Mouse (Mus musculus) embryo, embryonic 10.5 days (tissue): ENCODE measurements around the gene Them5.

Experiments used
- DNase-seq: peaks from one replicate; pipeline ENCODE4 v3.0.0-alpha.2; 2015; ENCODE audit warnings: low spot score

Them5 gene

DNA sequence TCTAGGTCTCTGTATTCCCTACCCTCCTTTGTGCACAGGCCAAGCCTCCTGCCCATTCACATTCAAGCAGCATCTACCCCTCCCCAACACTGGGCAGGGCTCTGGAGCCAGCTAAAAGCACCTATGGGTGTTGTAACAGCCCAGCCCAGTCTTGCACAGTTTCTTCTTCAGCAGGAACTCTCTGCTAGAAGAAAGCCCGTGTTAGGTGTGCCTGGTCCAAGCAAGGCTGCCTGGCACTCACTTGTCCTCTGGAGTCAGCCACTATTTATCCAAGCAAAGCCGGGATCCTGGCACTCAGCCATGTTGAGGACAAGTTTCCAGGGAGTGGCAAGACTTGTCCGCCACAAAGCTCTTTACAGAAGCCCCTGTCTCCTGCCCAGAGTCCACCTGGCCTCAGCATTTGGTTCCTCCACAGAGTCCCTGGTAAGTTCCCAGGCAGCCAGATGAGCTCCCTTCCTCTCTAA is at the start of gene Them5:
TSS of gene Them5 (plus strand) at position 141 of the 464 bp plus-strand sequence.
- no peak for DNase-seq

DNA sequence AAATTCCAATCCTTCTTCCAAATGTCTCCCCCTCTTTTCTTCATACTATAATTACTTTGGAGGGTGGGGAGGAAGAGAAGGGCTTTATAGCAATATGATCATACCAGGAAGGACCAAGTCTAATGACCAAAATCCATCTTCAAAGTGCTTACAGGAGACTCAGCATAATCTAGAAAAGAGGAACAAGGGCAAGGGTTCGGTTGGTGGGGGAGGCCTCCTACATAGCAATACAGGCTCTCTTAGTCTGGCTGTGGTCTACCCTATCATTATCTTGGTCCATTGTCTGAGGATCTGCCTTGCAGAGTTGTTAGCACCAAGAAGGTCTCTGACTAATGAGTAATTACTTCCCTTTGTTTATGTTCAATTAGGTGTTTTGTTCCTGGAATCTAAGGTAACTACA is 36.4 kb upstream of the Them5 start:
- no peak for DNase-seq

DNA sequence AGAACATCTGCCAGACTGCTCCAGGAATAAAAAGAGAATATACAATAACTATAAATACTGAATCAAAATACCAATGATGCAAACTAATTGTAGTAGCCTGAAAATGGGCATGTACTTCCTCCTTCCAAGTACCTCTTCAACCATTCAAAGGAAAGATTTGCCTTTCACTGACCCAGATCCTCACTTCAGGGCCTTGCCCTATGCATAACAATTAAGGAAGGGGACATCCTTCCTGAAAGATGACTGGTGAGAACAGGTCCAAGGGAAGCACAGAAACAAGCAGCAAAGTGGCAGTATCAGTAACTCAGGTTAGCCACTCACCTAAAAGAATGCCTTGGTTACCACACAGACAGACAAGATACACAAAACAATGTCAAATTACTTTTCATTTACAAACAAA is 34.9 kb upstream of the Them5 start:
- DNase-seq, result no peak

DNA sequence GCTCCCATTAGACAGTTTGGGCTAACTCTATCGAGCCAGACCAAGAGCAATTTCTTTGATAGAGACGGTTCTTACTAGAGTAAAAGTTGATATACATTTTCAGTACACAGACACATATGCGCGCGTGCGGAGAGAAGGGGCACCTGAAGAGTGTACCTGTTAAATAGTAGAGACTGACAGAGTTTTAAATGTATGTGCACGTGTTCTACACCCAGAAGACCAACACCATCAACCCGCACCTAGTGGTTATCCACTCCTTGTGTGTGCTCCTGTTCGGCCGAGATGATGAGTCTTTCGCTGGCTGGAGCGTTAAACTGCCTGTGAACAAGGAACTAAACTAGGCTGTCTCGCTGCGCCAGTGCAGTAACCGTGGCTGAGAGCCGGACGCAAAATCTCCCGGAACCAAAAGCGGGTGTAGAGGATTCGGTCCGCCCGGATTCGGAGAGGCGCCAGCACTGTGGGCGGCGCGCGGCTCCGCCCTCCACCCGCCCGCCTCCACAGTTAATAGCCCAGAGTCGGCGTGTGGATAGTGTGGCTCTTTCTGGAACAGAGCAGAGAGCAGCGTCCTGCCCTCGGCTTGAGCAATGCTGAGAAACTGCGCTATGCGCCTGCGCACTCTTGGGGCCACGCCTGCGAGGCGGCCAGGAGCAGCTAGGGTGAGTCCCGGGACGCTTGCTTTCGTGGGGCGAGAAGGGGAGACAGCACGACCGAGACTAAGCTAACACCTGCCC is 32.1 kb upstream of the Them5 start, which contains the start of gene Them4:
TSS of gene Them4 (plus strand) at position 457 of the 731 bp plus-strand sequence.
- peak; percentile 95 for DNase-seq

DNA sequence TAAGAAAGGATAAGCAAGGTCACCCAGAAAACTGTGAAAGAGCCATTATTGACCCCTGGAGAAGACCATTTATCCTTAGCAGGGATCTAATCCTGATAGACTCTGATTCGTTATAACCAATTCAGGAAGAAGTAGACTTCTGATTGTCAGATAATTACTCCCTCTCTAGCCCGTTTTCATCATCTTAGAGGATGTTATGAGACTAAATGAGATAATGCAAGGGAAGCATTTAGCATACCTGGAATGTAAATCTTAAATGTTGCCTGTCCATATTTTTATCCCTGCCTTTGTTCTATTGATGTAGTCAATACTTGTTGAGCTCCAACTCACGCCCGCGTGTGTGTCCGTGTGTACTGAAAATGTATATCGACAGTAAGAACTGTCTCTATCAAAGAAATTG is 31.4 kb upstream of the Them5 start:
- DNase-seq, result no peak

DNA sequence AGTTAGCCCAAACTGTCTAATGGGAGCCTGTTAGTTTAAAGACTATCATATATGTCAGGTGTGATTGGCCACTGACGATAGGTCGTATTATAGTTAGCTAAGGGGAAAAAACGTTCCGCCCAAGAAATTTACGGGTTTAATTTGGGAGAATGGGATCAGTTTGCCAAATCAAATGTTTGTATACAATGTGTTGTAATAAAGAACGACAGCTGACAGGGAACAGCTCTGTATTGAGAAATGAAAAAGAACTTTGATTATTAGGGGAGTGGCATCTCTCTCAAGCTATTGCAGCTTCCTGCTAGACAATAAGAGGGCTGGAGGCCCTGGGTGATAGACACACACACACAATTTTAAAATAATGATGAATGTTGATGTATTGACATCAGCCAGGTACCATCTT is 31.0 kb upstream of the Them5 start:
- no peak for DNase-seq

DNA sequence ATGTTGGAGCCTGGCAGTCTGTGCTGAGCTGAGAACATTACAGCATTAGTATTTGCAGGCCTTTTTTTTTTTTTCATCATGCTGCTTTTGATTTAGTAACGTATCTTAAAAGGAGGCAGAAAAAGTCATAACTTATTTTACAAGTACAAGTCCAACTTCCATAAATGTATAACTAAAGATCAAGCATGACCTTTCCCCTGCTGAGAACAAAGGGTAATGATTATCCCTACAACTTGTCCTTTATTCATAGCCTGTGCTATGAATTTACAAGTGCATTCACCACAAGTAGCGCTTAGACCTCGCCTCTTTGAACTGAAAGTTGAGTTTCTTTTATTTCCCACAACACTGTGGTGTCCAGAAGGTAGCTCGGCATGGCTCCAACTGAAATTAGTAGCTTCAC is 30.5 kb upstream of the Them5 start:
- DNase-seq, result no peak

DNA sequence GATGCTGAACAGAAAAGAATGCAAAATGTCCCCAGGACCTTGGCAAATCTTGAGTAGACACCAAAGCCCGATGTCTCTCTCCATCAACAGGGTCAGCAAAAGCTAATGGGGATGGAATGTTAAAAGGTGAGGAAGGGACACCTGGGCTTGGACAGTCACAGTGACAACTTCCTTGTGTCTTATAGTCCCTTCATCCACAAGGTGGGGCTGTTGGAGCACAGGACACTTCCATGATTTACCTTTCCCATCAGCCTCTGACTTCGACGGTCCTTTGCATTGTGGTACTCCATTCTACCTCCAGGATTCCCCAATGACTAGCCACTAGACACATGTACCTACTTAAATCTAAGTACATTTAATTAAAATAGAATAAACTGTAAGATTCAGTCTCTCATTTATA is 13.2 kb upstream of the Them5 start:
- peak; percentile 18 for DNase-seq

DNA sequence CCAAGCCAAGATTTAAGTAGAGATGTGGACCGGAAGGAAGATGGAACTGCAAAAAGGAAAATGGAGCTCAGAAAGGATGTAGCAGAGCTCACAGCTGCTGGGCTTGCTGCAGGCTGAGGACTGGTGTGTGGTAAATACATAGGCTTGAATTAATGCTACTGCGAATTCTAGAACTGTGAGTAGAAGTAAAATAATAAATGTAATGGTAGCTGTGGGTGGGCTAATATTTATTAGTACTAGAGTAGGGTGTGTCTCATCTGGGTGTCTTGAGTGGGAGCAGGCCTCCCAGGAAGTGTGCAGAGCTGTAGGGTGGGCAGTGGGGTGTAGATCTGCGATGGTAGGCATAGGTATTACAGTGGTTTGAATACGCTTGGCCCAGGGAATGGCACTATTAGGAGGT is 7.5 kb upstream of the Them5 start:
- DNase-seq, result no peak

DNA sequence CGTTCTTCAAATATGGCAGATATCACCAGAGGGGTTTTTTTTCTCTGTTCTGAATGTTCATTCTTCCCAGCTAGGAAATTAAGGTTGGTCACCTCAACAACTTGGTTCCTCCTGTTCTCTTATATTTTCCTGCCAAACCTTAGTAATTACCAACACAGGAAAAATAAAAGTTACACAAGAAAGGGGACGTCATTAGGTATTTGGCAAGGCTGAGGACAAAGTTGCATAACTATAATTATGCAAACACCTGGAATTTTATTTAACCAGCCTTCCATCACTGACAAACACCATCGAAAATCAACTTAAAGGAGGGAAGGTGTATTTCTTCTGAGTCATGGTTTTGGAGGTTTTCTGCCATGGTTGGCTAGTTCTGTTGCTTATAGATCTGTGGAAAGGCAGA is 3.4 kb upstream of the Them5 start:
- no peak for DNase-seq

DNA sequence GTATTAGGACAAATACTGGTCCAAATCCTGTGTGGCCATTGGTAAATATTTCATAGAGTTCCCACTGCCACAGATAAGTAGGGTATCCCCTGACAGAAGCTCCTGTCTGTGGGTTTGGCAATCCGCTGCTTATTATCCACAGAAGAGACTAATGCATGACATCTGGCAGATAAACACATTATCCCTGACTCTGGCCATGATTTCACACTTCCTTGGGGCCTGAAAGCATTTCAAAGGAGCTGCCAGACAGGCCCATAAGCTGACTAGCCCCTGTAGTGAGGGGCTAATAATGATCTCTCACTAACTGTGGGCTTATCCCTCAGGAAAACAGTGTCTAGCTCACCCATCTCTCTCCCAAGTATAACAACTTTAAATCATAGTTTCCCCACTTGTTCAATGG is 653 bp downstream of the Them5 start:
- no peak for DNase-seq

DNA sequence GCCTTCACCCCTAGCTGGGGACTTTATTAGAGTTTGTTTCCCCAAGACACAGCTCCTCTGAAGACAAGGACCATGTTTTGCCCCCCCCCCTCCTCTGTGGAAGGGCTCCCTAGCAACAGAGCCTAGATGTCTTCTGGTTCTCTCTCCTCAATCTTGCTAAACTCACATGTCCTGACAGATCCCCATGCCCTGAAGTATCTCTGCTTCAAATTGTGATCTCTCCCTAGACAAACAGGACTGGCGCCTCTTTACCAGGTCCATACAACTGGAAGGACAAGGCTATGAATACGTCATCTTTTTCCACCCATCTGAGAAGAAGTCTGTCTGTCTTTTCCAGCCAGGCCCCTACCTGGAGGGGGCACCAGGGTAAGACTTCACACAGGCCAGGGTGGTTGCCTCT is 2.3 kb downstream of the Them5 start:
- no peak for DNase-seq

DNA sequence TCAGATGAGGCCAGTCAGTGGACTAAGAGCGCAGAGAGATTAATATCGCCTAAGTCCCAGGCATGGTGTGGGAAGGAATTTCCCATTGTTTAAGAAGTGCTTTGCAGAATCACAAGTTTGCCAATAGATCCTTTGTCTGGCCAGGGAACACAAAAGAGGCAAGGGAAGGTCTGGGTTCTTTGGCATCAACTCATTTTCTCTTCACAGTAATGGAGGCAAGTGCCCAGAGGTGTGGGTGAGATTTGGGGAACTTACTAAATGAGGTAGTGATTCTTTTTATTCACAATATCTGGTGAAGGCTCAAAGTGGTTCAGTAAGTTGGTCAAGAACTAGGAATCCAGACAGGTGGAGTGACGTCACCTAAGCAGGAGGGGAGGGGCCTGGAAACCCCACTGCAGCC is 3.0 kb downstream of the Them5 start:
- DNase-seq, result no peak

DNA sequence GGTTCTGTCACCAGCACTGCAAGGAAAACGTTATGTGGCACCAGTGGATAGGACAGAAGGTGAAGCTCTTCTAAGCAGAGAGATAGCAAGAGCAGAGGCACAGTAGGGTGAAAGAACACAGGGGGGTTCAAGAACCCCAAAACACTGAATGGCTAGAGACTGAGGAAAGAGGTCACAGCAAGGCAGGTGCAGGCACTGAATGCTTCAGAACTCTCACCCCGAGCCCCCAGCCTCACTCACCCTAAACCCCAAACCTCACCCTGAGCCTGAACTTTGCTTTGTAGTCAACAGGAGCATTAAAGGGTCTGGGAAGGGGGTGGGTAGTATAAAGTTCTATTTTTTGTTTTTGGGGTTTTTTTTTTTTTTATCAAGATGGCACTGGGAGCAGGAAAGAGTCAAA is 6.2 kb downstream of the Them5 start:
- DNase-seq, result no peak

DNA sequence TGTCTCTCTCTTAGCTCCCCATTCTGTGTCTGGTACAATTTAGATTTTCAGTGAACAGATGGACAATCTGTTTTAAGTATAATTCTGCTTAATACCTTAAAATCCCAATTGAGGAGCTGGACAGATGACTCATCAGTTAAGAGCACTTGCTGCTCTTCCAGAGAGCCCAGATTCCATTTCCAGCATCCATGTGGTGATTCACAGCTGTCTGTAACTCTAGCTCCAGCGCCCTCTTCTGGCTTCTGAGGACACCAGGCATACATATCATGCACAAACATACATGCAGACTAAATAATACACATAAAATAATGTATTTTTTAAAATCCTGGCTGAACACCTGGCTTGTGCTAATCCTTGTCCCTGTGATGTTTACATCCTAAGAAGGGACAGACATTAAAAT is 18.9 kb downstream of the Them5 start:
- DNase-seq, result peak; percentile 56

DNA sequence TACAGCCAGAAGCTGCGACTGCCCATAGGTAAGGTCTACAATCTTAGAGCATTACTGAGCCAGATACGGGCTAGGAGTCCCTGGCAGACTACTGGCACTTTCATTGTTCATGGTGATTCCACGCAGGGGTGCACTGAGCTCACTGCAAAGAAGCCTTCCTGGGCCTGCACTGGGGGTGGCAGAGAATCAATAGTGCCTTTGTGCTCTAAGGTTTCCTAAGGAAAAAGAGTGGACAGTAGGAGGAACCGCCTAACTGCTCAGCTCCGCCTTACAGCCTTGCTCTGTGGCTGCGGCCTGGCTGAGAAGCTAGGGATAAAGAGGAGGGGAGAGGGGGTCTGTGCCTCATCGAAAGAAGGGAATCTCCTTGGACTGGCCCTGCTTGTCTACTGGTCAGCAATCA is 20.2 kb downstream of the Them5 start, which contains the start of gene C2cd4d:
TSS of gene C2cd4d (plus strand) at position 301 of the 400 bp plus-strand sequence.
- no peak for DNase-seq

DNA sequence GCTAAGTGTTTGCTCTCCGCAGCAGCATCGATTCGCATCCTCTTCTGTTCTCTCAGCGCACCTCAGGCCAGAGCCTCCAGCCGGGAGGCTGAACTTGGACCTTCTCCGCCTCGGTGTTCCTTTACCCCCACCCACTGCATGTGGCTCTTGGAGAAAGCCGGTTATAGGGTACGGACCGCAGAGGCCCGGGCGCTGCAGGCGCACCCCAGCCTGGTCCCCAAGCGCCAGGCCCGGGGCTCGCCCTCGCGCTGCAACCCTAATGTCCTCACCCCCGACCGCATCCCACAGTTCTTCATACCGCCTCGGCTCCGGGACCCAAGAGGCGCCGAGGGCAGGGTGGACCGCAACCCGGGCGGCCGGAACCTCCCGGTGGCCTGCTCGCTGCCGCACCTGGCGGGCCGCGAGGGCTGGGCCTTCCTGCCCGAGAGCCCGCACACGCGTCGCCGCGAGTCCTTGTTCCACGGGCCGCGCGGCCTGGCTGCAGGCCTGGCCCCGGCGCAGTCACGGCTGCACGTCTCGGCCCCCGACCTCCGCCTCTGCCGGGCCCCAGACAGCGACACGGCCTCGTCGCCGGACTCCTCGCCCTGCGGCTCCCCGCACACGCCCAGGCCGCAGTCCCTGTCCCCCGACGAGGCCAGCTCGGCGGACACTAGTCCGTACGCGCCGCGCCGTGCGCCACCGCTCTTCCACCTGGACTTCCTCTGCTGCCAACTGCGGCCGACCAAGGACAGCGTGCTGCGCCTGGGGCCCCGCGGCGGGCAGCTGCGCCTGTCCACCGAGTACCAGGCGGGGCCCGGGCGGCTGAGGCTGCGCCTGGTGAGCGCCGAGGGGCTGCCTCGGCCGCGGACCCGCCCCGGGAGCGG is 21.6 kb downstream of the Them5 start:
- DNase-seq, result peak; percentile 57

DNA sequence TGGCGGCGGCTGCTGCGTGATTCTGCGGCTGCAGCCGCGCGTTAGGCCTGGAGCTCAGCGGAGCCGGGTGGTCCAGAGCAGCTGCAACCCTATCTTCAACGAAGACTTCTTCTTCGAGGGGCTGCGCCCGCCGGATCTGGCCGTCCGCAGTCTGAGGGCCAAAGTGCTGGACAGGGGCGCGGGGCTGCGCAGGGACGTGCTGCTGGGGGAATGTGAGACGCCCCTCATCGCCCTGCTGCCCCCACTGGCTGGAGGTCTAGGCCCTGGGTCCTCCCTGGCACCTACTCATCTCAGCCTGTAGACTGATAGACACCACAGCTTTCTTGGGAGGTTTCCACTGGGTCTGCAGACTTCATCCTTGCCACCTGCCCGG is 22.2 kb downstream of the Them5 start:
- peak; percentile 45 for DNase-seq

DNA sequence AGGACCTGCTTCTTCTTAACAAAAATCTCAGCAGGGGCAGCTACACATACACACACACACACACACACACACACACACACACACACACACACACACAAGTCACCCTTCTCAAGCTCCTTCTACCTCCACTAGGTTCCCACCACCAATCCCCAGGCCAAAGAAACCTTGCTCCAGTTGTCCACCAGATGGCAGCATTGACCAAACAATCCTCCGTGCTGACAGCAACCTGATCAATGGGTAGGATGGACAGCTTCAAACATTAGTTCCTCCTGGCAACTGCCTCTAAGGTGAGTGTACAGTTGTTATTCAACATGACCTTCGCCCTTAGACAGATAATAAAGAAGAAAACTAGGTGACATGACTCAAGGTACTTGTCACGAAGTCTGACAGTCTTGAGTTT is 24.9 kb downstream of the Them5 start:
- peak; percentile 92 for DNase-seq

DNA sequence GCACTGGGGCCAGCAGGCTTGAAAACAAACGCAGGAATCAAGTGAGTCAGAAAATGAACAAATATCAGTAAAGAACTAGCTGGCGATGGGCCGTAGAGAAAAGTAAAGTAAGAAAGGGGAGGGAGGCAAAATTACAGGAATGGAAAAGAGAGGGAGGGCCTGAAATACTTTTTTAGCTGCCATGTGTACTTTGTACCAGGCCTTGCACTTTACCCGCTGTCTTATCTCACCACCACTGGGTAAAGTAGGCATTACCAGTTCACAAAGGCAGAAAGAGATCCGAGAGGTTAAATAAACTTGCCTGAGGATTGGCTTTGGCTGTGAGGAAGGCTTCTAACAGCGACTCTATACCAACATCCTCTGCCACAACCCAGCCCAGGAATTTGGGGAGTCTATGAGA is 25.6 kb downstream of the Them5 start:
- DNase-seq, result no peak

DNA sequence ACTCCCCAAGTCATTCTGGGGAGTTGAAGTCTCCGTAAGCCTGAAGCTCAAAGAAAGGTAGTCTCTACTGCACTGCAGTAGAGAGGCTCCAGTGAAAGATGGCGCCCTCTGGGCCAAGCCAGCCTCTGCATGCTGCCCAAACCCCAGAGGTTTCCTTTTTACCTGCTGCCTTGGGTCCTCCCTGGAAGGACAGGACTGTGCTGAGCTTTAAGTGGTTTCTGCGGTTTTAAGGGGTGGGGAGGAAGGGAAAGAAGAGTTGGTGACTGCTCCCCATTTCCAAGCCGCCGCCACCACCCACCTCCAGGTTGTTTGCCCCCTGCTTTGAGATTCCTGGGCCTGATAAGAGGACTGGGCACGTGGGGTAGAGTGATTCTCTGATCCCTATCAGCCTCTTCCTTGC is 26.7 kb downstream of the Them5 start:
- DNase-seq, result no peak

DNA sequence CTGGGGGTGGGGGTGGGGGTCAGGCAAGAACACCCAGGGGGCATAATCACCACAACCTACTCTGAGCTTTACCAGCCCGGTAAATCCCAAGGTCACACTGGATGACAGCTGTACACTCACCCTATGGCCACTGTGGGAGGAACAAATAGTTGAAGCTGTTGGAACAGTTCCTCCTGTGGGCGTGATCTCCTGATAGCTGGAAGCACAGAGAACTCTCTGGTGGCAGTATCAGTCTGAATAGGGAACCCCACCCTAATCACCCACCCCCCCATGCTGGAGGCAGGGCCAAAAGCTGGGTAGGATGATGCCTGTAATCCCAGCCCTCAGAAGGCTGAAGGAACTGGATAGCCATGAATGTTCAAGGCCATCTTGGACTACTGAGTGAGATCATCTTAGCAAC is 27.8 kb downstream of the Them5 start:
- DNase-seq, result no peak

DNA sequence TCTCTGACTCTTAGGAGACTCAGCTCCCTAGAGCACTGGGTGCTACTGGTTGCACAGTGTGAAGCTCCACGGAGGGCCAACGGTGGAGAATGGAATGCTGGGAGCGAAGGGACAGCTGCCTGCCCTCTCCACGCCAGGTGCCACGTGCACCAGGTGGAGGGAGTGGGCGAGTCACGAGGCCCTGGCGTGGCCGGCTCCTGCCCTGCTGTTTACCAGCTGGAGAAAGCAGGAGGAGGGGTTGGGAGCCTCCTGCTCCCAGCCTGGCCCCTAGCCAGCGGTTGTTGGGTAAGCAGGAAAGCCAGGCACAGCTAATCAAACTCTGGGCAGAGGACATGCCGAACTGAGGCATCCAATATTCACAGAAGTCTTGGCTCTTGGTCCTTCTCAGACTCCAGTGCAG is 29.7 kb downstream of the Them5 start:
- no peak for DNase-seq
